Mouse (Mus musculus): ENCODE results near the gene Kcnc3. TPM values are rescaled to one million over a fixed set of nuclear protein-coding genes. Genes with fewer than 3 reads are reported as not detected.

Kcnc3 gene
- polyA plus RNA-seq, 1 experiment = 3.9 TPM

DNA sequence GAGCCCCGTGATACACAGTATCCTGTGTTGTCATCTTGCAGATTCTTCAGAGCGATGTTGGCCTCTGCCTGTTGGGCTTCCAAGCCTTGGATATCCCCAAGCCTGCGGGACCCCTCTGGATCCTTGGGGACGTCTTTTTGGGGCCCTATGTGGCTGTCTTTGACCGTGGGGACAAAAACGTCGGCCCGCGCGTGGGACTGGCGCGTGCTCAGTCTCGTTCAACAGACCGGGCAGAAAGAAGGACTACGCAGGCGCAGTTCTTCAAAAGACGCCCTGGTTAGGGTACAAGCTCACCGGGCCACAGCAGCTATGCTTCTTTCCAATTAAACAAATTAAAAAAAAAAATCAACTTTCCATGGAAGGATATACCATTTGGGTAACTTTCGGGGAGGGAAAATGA is 3.9 kb upstream of the Kcnc3 start:
- Histone ChIP-seq H3K4me3 (replicated peaks; ENCODE audit: control insufficient read depth, low read depth, low read length) (no peak overlapping the region), H3K4me1 (ENCODE audit: control insufficient read depth, insufficient read depth, low read length) (peaks cover 3% of the 10 kb centered on the region), H3K27ac (ENCODE audit: control insufficient read depth, insufficient read depth, low read depth, low read length, poor library complexity) (no peak overlapping the region)
- 22% methylated on average over 19 of the region's 19 CpGs for WGBS
- no peak for TF ChIP-seq POLR2A (IDR thresholded peaks at IDR 0.05; ENCODE audit: borderline replicate concordance, control insufficient read depth, low read depth, low read length)
- no peak for TF ChIP-seq CTCF (IDR thresholded peaks at IDR 0.05; ENCODE audit: control insufficient read depth, insufficient read depth, low read length)

- Histone ChIP-seq H3K4me1 (ENCODE audit: control insufficient read depth, insufficient read depth, low read length) (peaks cover 3% of the 10 kb centered on the region), H3K27ac (ENCODE audit: control insufficient read depth, insufficient read depth, low read depth, low read length, poor library complexity) (no peak overlapping the region), H3K4me3 (replicated peaks; ENCODE audit: control insufficient read depth, low read depth, low read length) (no peak overlapping the region)
- WGBS = 4% methylated on average over 18 of the region's 18 CpGs
- TF ChIP-seq CTCF (IDR thresholded peaks at IDR 0.05; ENCODE audit: control insufficient read depth, insufficient read depth, low read length) = no peak
- peak; percentile 11; the same call in 1 of the 2 replicates for TF ChIP-seq POLR2A (IDR thresholded peaks at IDR 0.05; ENCODE audit: borderline replicate concordance, control insufficient read depth, low read depth, low read length)
These were observed 3.5 kb upstream of the Kcnc3 start for GRCm38 (mm10) chr7:44586930-44587329.

DNA sequence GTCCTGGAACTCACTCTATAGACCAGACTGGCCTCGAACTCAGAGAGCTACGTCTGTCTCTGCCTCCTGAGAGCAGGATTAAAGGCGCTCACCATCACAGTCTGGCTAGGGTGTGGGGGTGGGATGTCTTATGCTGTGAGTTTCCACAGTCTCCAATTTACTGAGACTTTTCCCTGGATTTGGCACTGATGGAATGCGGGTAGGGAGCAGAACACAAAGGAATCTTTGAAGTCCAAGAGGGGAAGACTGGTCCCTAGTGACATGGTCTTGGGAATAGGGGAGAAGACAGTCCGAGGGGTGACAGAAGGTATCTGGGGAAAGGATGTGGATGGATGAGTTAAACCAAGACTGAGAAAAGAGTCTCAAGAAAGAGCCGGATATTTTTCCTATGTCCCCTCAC is 2.8 kb upstream of the Kcnc3 start:
- no peak overlapping the region for H3K27ac ChIP-seq (ENCODE audit: control insufficient read depth, insufficient read depth, low read depth, low read length, poor library complexity)
- no peak for TF ChIP-seq POLR2A (IDR thresholded peaks at IDR 0.05; ENCODE audit: borderline replicate concordance, control insufficient read depth, low read depth, low read length)
- no peak for TF ChIP-seq CTCF (IDR thresholded peaks at IDR 0.05; ENCODE audit: control insufficient read depth, insufficient read depth, low read length)
- WGBS = 37% methylated on average over 6 of the region's 6 CpGs
- H3K4me1 ChIP-seq (ENCODE audit: control insufficient read depth, insufficient read depth, low read length) = peaks cover 2% of the 10 kb centered on the region
- H3K4me3 ChIP-seq (replicated peaks; ENCODE audit: control insufficient read depth, low read depth, low read length) = no peak overlapping the region

DNA sequence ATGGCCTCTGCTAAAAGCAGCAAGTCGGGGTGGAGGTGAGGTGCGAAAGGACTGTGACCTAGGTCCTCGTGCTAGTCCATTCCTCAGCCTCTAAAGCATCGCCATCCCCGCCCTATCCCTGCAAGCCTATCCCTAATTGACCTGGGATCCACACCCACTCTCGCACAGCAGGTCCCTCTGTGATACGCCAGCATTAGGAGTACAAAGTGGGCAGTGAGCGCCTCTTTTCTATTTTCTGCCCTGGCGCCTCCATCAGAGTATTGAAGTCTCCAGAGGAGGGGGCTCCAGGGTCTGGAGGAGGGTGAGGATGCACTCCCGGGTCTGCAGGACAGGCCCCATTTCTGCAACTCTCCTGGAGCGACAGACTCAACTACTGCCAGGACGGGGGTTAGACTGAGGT is 2.1 kb upstream of the Kcnc3 start:
- Histone ChIP-seq H3K4me1 (ENCODE audit: control insufficient read depth, insufficient read depth, low read length) (peaks cover 1% of the 10 kb centered on the region), H3K27ac (ENCODE audit: control insufficient read depth, insufficient read depth, low read depth, low read length, poor library complexity) (no peak overlapping the region), H3K4me3 (replicated peaks; ENCODE audit: control insufficient read depth, low read depth, low read length) (no peak overlapping the region)
- 11% methylated on average over 12 of the region's 12 CpGs for WGBS
- TF ChIP-seq POLR2A (IDR thresholded peaks at IDR 0.05; ENCODE audit: borderline replicate concordance, control insufficient read depth, low read depth, low read length) (no peak), CTCF (IDR thresholded peaks at IDR 0.05; ENCODE audit: control insufficient read depth, insufficient read depth, low read length) (no peak)

GRCm38 (mm10) chr7:44589149-44589548 is 1.3 kb upstream of the Kcnc3 start:
- under 1% methylated on average over 33 of the region's 33 CpGs for WGBS
- TF ChIP-seq CTCF (IDR thresholded peaks at IDR 0.05; ENCODE audit: control insufficient read depth, insufficient read depth, low read length) (no peak), POLR2A (IDR thresholded peaks at IDR 0.05; ENCODE audit: borderline replicate concordance, control insufficient read depth, low read depth, low read length) (0 out of 2 replicates have a peak, but pooled peaks have one; percentile 19)
- Histone ChIP-seq H3K4me1 (ENCODE audit: control insufficient read depth, insufficient read depth, low read length) (peaks cover 1% of the 10 kb centered on the region), H3K4me3 (replicated peaks; ENCODE audit: control insufficient read depth, low read depth, low read length) (peak overlapping the region; percentile 72), H3K27ac (ENCODE audit: control insufficient read depth, insufficient read depth, low read depth, low read length, poor library complexity) (no peak overlapping the region)

DNA sequence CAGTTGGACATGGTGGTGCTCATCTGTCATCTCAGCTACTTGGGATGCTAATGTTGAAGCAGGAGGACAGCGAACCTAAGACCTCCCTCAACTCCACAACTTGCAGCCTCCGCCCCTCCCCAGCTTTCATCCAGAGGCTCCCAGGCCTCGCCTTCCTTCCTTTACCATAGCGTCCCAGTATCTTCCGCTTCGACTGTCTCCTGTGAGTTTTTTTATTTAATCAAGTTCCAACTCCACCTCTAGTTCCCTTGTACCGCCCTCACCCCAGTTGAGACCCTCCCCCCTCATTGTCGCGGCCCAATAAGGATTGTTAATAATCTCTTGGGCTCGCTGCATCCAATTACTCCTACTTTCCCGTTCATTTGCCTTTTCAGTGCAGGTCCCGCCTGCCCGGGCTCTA is 518 bp upstream of the Kcnc3 start:
- no peak overlapping the region for H3K4me3 ChIP-seq (replicated peaks; ENCODE audit: control insufficient read depth, low read depth, low read length)
- no peak for TF ChIP-seq CTCF (IDR thresholded peaks at IDR 0.05; ENCODE audit: control insufficient read depth, insufficient read depth, low read length)
- TF ChIP-seq POLR2A (IDR thresholded peaks at IDR 0.05; ENCODE audit: borderline replicate concordance, control insufficient read depth, low read depth, low read length) = no peak
- no peak overlapping the region for H3K27ac ChIP-seq (ENCODE audit: control insufficient read depth, insufficient read depth, low read depth, low read length, poor library complexity)
- WGBS = 17% methylated on average over 13 of the region's 13 CpGs
- H3K4me1 ChIP-seq (ENCODE audit: control insufficient read depth, insufficient read depth, low read length) = peaks cover 1% of the 10 kb centered on the region

GRCm38 (mm10) chr7:44591348-44592116 is 1.1 kb downstream of the Kcnc3 start:
- no peak for TF ChIP-seq POLR2A (IDR thresholded peaks at IDR 0.05; ENCODE audit: borderline replicate concordance, control insufficient read depth, low read depth, low read length)
- no peak for TF ChIP-seq CTCF (IDR thresholded peaks at IDR 0.05; ENCODE audit: control insufficient read depth, insufficient read depth, low read length)
- Histone ChIP-seq H3K4me1 (ENCODE audit: control insufficient read depth, insufficient read depth, low read length) (peaks cover 1% of the 10 kb centered on the region), H3K4me3 (replicated peaks; ENCODE audit: control insufficient read depth, low read depth, low read length) (peak overlapping the region; percentile 24), H3K27ac (ENCODE audit: control insufficient read depth, insufficient read depth, low read depth, low read length, poor library complexity) (no peak overlapping the region)
- 3% methylated on average over 60 of the region's 60 CpGs for WGBS

GRCm38 (mm10) chr7:44593051-44593450 is 2.6 kb downstream of the Kcnc3 start:
- H3K4me1 ChIP-seq (ENCODE audit: control insufficient read depth, insufficient read depth, low read length) = peaks cover 1% of the 10 kb centered on the region
- 2% methylated on average over 15 of the region's 15 CpGs for WGBS
- no peak overlapping the region for H3K4me3 ChIP-seq (replicated peaks; ENCODE audit: control insufficient read depth, low read depth, low read length)
- TF ChIP-seq CTCF (IDR thresholded peaks at IDR 0.05; ENCODE audit: control insufficient read depth, insufficient read depth, low read length) (no peak), POLR2A (IDR thresholded peaks at IDR 0.05; ENCODE audit: borderline replicate concordance, control insufficient read depth, low read depth, low read length) (no peak)
- no peak overlapping the region for H3K27ac ChIP-seq (ENCODE audit: control insufficient read depth, insufficient read depth, low read depth, low read length, poor library complexity)
